Mouse (Mus musculus): ENCODE measurements at regions not wholly inside any gene's neighbourhood (a gene's known extent, or its start where the extent isn't known, plus 50 kb on each side); places are given as distances from the start of the nearest gene placed in this dataset.

- Histone ChIP-seq H3K36me3 (no peaks in the 10 kb centered on the region), H3K4me3 (no peak overlapping the region), H3K4me1 (peaks cover 26% of the 10 kb centered on the region), H3K9ac (replicated peaks) (no peak overlapping the region), H3K9me3 (no peaks in the 10 kb centered on the region), H3K4me2 (replicated peaks) (no peak overlapping the region), H3K27ac (replicated peaks) (peak overlapping the region; percentile 66), H3K27me3 (no peaks in the 10 kb centered on the region)
- ATAC-seq (ENCODE audit: low FRiP score, low read depth) = peak; percentile 44
- 30% methylated on average over 4 of the region's 4 CpGs for WGBS
Measured at GRCm38 (mm10) chr11:82523200-82523802, 134.6 kb downstream of the Tmem132e start.

GRCm38 (mm10) chr11:82521383-82521782 is 132.7 kb downstream of the Tmem132e start:
- ATAC-seq (ENCODE audit: low FRiP score, low read depth) = no peak
- Histone ChIP-seq H3K36me3 (no peaks in the 10 kb centered on the region), H3K4me2 (replicated peaks) (no peak overlapping the region), H3K27ac (replicated peaks) (no peak overlapping the region), H3K9me3 (no peaks in the 10 kb centered on the region), H3K4me1 (peaks cover 26% of the 10 kb centered on the region), H3K4me3 (no peak overlapping the region), H3K9ac (replicated peaks) (no peak overlapping the region), H3K27me3 (no peaks in the 10 kb centered on the region)
- WGBS = 34% methylated on average over 9 of the region's 9 CpGs

GRCm38 (mm10) chr11:82518691-82519090 is 130.0 kb downstream of the Tmem132e start:
- no peak for ATAC-seq (ENCODE audit: low FRiP score, low read depth)
- WGBS = 23% methylated on average over 6 of the region's 6 CpGs
- H3K4me2 ChIP-seq (replicated peaks) = no peak overlapping the region
- no peak overlapping the region for H3K27ac ChIP-seq (replicated peaks)
- no peaks in the 10 kb centered on the region for H3K27me3 ChIP-seq
- H3K9ac ChIP-seq (replicated peaks) = no peak overlapping the region
- no peaks in the 10 kb centered on the region for H3K36me3 ChIP-seq
- peaks cover 18% of the 10 kb centered on the region for H3K4me1 ChIP-seq
- no peaks in the 10 kb centered on the region for H3K9me3 ChIP-seq
- no peak overlapping the region for H3K4me3 ChIP-seq

- no peak for ATAC-seq (ENCODE audit: low FRiP score, low read depth)
- H3K9me3 ChIP-seq = no peaks in the 10 kb centered on the region
Measured at GRCm38 (mm10) chr11:82514526-82515144, 125.9 kb downstream of the Tmem132e start.

GRCm38 (mm10) chr11:82508564-82508963 is 119.9 kb downstream of the Tmem132e start:
- no peak overlapping the region for H3K4me3 ChIP-seq

More at GRCm38 (mm10) chr11:82514526-82515144, 125.9 kb downstream of the Tmem132e start:
- Histone ChIP-seq H3K36me3 (no peaks in the 10 kb centered on the region), H3K9ac (replicated peaks) (no peak overlapping the region), H3K4me3 (no peak overlapping the region), H3K27me3 (no peaks in the 10 kb centered on the region), H3K27ac (replicated peaks) (no peak overlapping the region), H3K4me1 (peaks cover 7% of the 10 kb centered on the region; the same call in 1 of the 2 replicates), H3K4me2 (replicated peaks) (no peak overlapping the region)
- 92% methylated on average over 4 of the region's 4 CpGs for WGBS

More at GRCm38 (mm10) chr11:82508564-82508963, 119.9 kb downstream of the Tmem132e start:
- 0 out of 2 replicates have a peak, but pooled peaks cover 6% of the 10 kb centered on the region for H3K9me3 ChIP-seq
- no peak overlapping the region for H3K27ac ChIP-seq (replicated peaks)
- WGBS = 8% methylated on average over 13 of the region's 13 CpGs
- peaks cover 8% of the 10 kb centered on the region for H3K4me1 ChIP-seq
- no peak overlapping the region for H3K9ac ChIP-seq (replicated peaks)
- peak overlapping the region; percentile 35 for H3K4me2 ChIP-seq (replicated peaks)
- ATAC-seq (ENCODE audit: low FRiP score, low read depth) = no peak
- H3K36me3 ChIP-seq = no peaks in the 10 kb centered on the region
- peaks cover 3% of the 10 kb centered on the region; the same call in 1 of the 2 replicates for H3K27me3 ChIP-seq

Data from midbrain, embryonic 12.5 days (tissue).